Mouse (Mus musculus) kidney, postnatal 4 days (tissue): ENCODE results near the gene Mcee.

Experiments
- DNase-seq, 2 experiments: peaks; one replicate each; pipeline ENCODE4 v3.0.0; 2021; ENCODE audit warnings: mixed read lengths in 2 of 2

Mcee gene

GRCm38 (mm10) chr7:64439595-64440518 lies 47.5 kb downstream of the Mcee start:
- DNase-seq = no peak

GRCm38 (mm10) chr7:64440519-64440918 lies 48.1 kb downstream of the Mcee start:
- no peak for DNase-seq

- DNase-seq = no peak
Measured at GRCm38 (mm10) chr7:64450631-64451030, 58.2 kb downstream of the Mcee start.

DNA sequence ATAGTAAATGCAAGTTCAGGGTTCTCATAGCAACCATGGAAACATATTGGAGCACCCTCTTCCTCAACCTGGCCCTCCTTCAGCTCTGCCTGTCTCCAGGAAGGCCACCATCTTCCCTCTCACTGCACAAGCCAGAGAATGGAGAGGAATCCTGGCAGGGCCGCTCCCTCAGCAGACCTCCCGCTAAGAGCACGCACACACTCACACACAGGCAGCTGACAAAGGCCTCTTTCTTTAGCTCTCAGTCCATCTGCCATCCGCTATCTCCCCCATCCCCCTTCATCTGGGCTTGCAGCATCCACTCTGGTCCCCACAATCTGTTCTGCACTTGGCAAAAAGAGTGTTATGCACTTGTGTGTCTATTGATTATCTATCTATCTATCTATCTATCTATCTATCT lies 59.0 kb downstream of the Mcee start:
- no peak for DNase-seq

DNA sequence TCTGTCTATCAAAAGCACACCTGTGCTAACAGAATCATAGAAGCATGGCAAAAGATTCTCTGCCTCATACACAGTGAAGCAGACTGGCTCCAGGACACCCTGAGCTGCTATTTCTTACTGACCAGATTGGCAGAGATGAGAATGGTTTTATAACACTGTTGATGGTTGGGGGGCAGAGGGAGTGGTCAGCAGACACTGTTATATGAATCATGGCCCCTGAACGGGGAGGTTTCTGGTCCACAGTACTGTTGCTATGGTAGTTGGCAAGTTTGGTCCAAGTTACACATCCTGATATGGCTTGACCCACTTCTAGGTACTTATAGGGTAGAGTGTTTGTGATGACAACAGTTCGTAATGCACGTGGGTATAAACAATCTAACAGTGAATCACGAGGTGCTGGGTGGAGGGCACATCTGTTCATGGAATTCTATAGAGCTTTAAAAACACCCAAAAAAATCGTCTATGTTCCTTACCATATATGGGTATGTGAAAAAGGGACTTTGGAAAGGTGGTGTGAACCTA lies 59.5 kb downstream of the Mcee start:
- no peak for DNase-seq

DNA sequence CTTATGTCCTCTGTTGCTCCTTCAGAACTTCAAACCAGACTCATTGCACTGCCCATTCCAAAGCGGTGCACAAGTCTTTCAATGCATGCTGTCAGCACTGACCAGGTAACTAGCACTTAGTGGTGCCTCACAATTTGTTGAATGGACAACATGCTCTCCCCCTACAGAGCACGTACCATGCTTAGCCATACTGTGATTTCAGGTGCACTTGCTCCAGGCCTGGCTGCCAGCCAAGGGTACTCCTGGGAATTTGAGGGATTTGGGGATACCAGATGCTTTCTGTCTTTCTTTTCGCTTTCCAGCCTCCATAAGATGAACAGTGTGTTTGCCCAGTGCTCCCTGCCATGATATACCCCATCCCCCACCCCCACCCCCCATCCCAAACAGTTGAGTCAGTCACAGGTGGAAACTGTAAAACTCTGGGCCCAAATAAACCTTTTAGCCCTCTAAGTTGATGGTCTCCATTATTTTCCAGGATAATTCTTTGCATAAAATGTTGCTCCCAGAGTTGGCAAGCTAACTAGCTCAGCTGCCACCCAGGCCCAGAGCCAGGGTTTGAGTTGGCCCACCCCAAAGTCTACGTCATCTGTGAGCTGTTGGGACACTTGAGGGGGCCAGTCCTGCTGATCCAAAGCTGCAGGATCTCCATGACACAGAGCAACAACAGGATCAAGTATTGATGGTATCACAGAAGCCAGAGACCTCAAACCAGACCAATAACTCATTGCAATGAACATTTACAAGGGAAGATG lies 60.2 kb downstream of the Mcee start:
- DNase-seq = no peak

GRCm38 (mm10) chr7:64456176-64456575 lies 63.8 kb downstream of the Mcee start:
- DNase-seq = no peak

- no peak for DNase-seq
Measured at GRCm38 (mm10) chr7:64456676-64457075, 64.3 kb downstream of the Mcee start.

GRCm38 (mm10) chr7:64457811-64458210 lies 65.4 kb downstream of the Mcee start:
- no peak for DNase-seq
